Mouse (Mus musculus) cerebellum, adult 8-10 months (tissue): ENCODE measurements around the gene Gpr146.

Experiments used
- DNase-seq: peaks from one replicate; pipeline ENCODE4 v3.0.0; 2022

The Gpr146 gene

DNA sequence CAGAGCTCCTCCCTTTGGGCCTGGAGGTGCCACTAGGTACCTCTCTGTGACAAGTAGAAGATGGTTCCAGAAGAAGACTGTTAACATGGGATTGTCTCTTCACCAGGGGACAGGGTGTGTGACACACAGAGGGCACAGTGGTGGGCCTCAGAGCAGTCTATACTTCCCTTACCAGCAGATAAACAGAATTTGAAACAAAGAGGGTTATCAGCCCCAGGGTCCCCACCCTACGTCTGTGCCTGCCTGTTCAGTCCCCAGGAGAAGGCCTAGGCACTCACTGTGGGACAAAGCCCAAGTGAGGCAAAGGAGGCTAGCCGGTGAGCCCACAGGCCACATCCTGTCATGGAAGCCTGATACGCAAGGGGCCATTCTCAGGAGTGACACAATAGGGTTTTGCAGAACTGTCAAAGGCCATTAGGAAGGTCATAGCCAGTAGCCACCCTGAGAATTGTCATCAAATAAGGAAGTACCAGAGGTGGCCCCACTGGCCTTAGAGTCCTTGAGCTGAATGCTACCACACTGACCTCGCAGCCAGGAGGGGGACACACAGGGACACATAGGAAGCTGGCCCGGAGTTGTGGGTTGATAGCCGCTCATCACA, 27.4 kb downstream of the Gpr146 start, which contains the start of gene C130050O18Rik:
Gene C130050O18Rik, plus strand, starts transcription at position 480 of the 601 bp plus-strand sequence.
- no peak for DNase-seq

DNA sequence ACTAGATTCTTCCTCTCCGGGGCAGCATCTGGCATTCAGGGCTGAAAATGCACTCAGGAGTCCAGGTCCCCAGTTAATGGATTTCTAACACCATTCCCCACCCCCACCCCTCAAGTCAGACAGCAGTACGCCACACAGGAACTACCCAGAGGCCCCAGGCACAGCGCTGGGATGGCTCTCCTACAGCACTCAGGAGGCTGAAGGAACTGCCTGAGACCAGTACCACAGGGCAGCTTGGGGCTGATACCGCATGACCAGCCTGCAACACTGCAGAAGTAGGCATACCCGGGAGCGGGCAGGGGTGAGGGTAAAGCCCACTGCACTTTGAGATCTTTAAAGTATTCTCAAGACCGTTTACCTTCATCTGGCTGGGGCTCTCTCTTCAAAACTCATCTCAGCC, 28.0 kb downstream of the Gpr146 start:
- DNase-seq: no peak

DNA sequence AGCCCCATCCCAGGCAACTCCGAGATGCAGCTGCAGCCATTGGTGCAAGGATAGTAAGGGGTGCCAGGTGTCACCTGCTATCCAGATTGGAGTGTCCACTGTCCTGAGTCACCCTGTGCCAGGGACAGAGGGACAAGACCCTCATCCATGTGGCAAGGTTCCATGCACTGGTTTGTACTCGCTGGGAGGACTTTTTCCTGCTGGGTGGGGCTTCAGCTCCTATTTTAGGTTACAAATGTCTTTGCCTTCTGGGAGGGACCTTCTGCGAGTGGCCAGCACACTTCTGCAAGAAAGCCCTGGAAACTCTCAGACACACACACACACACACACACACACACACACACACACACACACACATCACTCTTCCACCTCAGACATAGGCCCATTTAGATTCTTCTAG, 28.5 kb downstream of the Gpr146 start:
- DNase-seq: no peak

DNA sequence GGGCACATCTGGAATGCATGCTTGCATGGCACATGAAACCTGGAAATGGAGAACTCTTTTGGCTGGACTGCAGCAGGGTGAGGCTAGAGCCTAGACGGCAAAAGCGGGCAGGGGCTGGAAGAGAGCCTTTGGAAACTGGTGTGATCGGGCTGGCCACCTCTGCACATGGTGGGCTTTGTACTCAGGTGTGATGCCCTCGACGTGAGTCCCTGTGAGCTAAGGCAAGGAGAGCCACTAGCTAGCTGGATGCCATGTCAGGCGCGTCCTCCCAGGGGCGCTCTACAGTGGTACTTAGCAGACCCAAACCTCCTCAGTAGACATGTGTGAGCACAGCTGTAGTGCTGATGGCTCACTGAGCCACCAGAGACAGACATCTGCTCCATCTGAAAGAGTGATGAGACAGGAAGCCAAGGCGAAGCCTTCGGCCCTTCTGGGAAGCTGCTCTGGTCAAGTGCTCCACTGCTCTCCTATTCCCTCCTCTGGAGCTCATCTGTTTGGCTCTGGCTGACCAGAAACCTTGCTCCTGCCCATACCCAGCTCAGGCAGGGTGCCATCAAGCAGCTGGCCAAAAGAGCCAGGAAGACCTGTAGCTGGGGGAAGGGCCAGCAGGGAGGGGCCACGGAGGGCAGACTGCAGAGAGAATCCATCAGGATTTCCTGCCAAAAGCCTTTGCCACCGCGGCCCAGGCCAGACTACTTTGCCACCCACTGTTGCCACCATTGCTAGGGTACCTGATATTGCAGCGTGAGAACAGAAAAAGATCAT, 29.8 kb downstream of the Gpr146 start:
- DNase-seq: no peak

DNA sequence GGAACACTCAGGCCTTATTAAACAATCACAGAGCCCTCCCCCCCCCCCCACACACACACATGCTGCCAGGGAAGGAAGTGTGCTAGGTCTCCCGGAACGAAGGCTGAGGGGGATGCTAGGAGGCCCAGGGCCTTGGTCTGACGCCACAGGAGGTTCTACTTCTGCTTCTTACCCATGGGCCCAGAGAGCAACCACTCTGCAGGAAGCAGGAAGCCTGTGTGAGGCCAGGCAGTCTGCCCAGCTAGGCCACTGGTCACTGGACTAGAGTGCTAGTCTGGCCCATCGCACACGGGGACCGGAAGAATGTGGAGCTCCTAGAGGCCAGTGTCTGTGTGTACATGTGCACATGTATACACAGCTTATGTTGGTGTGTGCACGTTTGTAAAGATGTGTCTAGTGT, 31.0 kb downstream of the Gpr146 start:
- DNase-seq: no peak

DNA sequence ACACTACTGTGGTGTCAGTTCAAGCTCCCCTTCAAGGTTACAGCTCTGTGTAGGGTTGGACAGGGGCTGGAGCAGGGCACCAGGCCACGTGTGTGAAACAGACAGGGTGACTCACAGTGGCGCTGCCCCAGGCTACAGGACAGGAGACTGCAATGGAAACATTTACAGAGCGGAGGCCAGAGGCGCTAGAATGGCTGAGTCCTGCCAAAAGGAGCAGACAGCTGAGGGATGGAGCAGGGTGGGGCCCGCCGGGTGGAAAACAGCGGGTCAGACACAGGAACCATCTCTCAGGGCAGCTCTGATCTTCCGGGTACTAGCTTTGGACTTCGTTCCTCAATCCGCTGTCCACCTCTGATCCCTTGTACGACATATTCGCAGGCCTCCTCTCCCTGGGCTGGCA, 31.9 kb downstream of the Gpr146 start:
- no peak for DNase-seq

DNA sequence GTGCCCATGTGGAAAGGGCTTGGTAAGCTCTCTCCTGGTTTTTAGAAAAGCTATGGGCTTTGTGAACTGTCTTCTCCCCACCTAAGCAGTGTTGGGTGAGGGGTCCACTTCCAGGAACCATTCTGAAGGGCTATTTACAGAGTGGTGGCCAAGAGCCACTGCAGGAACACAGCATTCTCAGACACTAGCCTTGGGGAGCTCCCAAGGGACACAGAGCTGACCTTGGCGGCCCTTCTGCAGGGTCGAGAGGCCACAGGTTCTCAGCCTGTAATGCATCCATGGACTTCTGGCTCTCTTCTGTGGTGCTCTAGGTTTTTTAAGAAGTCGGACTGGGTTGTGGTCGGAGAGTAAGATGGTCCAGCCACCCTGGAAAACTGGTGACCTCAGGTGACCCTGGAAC, 32.6 kb downstream of the Gpr146 start:
- no peak for DNase-seq

DNA sequence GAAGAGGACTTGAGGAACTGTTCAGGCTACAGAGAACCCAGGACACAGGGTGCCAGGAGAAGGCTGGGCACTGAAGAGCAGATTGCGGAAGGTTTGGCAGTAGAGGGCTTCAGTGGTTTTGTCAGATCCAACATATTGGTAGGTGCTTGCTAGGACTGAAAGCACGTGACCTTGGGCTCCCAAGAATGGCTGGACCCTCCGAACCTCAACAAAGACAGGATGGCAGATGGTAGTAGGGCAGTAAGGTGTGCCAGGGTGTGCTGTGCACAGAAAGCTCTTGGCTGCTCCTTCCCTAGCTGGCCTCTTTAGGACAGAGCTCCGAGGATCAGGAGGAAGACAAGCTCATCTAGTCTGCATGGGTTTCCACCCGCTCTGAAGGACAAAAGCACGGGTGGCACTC, 33.6 kb downstream of the Gpr146 start:
- DNase-seq: peak; percentile 39

DNA sequence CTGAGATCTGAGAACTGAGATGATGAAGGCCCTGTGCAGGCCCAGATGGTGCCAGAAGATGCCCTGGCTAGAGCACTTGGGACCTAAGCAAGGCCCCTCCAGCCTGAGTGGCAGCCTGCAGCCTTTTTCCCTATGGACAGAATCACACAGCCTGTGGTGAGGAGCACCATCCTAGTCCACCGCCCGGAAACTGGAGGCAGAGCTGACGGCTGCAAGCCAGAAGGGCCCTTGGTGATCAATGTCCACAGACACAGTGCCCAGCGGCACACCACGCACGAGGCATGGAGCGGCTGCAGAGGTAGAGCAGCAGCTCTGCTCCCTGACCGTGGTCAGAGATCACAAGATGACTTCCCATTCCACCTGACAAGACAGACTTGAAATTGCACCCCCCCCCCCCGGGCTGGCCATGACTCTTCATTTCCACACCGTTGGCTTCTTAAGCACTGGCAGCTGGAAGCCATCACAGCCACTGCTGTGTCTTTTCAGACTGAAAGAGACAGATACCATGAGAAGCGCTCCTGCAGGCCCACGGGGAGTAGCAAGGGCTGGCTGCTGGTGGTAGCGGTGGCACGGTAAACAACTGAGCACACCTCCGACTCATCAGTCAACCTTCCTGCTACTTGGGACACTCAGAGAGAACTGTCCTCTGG, 34.3 kb downstream of the Gpr146 start:
- no peak for DNase-seq

DNA sequence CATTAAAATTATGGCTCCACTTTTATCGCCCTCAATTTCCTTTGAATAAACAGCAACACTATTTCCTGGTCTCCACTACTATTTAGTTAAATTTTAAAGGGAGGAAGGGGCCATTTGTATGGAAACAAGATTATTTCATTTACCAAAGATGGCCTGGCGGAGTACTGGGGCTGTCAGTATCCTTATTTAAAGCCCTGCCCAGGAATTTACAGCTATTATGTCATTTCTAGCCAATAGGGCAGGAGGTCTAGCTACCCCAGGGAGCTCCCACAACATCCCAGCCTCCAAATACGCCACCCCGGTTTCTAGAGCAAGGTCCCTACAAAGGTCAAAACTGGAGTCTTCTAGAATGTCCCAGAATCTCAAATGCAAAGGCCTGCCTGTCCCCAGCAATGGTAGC, 36.0 kb downstream of the Gpr146 start:
- DNase-seq: no peak

DNA sequence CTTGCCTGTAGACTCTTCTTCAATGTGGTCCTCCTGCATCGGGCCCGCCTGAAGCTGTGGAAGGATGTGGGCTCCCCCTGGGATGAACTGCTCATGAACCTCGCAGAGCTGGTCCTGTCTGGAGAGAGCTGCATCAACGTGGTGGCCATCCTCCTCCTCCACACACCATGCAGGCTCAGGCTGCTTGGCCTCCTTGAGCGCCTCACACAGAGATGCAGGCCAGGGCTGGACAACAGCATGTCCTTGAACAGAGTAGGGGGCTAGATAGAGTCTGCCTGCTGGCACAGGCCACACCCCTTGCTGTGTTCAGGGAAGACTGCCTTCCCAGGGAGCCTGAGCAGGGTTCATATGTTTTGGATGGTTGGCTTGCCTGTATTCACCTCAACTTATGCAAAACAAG, 37.5 kb downstream of the Gpr146 start:
- DNase-seq: no peak

DNA sequence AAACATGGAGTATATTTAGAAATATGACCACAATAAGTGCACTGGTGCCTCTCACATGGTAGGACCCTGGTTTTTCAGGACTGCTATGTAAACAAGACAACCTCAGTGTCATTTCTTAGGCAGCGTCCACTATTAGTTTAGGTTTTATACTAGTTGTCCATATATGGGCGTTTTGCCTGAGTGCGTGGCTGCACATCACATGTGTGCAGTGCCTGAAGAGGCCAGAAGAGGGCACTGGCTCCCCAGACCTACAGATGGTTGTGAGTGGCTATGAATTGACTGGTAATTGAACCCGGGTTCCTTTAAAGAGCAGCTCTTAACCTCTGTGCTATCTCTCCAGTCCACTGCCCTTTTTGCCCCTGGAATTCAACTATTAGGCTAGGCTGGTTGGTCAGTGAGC, 39.4 kb downstream of the Gpr146 start:
- DNase-seq: no peak

DNA sequence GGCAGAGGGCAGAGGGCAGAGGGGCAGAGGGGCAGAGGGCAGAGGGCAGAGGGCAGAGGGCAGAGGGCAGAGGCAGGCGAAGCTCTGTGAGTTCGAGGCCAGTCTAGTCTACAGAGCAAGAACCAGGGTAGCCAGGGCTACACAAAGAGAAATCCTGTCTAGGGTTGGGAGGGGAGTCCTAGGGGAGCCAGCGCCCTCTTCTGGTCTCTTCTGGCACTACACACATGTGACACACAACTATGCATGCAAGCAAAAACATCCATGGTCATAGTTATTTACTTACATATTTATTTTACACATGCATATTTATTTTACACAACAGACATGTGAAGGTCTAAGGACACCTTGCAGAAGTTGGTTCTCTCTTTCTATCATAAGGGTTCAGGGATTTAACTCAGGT, 40.0 kb downstream of the Gpr146 start:
- no peak for DNase-seq

DNA sequence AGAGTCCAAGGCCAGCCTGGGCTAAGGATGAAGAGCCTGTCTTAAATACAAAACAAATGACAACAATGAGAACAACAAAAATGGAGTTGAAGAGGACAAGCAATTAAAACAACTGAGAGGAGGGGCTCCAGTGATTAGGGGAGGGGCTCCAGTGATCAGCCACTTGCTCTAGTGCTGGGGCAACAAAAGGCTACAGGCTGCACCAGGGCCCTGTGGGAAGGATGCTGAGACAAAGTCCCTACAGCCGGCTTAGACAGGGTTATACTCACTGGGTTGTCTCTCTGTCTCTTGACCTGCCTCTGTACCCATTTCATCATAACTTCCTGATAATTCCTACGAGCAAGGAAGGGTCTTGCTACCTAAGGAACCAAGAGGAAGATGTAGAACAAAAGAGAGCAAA, 40.6 kb downstream of the Gpr146 start:
- no peak for DNase-seq

DNA sequence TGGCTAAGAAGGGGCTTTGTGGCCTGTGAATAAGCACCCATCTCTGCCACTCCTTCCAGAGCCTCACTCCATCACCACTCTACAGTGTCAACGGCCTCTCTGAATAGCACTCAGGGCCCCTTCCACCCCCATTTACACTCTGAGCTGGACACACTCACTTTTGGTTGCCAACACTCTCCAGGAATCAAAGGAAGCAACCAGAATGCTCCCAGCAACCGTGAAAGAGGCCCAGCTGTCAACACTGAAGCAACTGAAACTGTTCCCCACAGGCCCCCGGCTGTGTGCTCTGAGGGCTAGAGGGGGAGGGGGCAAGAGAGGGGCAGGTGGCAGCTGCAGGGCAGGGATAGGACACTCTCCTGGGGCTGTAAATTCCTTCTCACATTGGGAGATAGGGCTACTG, 41.1 kb downstream of the Gpr146 start:
- no peak for DNase-seq

DNA sequence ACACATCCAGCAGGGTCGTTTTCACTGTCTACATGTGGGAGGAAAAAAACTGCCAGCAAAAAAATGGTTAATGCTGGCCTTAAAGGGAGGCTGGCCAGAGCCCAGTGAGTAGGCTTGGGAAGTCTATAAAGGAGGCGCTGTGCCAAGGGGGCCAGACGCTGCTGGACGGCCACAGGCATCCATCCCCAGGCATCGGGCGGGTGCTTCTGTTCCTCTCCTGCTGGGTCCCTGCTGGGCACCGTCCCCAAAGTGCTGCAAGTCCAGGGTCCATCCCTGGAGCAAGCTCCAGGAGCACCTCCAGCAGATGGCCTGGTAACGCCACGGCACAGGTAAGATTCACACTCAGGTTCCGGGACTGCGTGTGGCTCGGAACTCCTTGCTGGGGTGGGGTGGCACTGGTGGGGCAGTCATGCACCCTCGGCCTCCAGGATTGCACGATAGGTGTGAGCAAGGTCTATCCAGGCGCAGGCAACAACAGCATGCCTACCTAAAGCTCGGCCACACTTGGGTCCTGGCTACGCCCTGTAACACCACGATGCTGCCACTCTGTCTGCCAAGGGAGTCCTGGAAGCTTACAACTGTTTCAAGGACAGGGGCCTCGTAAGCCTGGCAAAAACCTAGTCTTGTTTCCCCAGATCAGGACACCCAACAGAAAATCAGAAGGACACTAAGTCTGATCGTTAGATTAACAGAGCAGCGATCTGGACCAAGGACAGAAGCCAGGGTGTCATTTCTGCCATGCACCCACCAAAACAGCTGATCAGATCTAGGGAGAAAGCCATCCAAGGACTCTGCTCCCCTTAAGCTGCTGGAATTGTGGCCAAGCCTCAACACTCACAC, 45.7 kb downstream of the Gpr146 start, which contains the start of gene Gper1:
Gene Gper1, plus strand, starts transcription at position 126 of the 840 bp plus-strand sequence.
- DNase-seq: peak; percentile 51

DNA sequence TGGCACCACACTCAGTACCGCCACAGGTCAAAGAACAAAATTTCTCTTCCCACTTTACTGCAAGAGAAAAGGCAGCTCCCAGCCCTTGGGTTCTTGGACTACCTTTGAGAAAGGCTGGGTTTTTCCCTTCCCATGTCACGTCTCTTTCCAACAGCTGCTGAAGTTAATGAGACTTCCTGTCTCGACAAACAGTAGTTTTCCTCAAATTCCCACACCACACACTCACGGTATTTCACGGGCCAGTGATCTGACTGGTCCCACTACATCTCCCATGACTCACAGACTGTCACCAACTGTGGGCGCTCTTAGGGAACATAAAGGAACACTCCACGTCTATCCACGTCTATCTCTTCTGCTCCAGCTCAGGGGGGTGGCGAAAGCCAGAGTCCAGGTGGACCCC, 47.7 kb downstream of the Gpr146 start:
- DNase-seq: no peak

DNA sequence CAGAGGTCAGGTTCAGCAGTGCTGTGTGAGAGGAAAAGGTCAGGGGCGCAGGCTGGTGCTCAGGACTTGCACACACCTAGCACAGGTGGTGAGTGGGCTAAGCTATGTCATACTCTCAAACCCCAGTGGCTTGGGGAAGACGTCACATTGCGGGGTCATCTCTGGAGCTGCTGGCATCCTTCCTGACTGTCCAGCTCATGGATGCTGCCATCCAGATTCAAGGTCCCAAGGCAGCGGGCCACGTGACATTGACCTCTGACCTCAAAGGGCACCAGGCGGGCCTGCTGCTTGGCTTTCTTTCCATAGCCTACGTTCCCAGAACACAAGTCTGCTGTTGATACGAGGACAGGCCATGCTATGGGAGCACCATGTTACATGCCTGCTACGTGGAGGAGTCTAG, 49.5 kb downstream of the Gpr146 start:
- no peak for DNase-seq

DNA sequence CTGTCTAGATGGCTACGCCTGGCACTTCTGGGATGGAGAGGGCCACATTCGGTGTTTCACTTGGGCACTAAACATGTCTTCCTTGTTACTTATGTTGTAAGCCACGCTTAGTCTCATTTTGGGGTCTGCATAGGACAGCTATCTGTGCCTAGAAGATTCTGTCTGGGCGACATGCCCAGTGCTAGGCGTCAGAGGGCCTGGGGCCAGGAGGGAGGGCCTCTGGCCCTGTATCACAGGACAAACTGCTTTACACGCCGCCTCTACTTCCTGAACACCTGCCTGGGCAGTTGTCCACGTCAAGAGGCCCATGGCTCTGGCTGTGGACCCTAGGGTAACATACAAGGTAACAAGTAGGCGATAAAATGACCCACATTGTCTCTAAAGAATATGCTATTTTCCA, 50.5 kb downstream of the Gpr146 start:
- no peak for DNase-seq

DNA sequence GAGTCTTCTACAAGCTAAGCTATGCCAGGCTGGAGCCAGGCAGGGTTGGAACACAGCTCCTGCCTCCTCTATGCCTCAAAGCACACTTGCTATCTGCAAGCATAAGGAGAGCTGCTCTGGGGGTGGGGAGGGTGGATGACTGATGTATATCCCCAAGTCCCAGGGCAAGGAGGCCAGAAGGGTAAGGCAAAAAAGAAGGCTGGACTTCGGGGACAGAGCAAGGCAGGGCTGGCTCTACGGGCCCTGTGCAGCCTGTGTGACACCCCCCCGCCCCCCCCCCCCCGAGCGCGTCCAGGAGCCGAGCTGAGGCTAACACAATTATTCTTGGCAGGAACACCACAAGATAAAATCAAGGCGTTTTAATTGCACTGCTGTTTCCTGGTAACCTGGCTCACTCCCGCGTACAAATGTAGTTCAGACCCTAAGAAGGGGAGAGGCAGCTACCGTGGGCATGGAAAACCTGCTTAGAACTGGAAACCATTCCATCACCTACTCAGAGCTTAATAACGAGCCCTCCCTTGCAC, 52.4 kb downstream of the Gpr146 start:
- DNase-seq: no peak

DNA sequence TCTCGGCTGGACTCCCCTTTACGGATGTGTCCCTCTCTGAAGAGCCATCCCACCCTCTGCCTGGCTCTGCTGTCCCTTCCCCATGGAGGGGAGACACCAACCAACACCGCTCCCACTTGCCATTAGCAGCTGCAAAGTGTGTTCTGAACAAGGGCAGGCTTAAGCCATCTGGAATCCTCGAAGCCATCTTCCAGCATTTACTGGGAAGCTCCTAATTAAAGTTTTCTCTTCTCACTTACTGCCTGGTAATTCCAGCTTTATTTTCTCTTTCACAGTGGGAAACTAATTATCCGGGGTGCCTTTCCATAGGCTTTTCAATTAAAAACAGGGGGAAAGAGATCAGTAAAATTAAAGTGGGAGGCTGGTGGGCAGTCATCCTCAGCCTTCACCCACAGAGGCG, 54.8 kb downstream of the Gpr146 start:
- DNase-seq: no peak

DNA sequence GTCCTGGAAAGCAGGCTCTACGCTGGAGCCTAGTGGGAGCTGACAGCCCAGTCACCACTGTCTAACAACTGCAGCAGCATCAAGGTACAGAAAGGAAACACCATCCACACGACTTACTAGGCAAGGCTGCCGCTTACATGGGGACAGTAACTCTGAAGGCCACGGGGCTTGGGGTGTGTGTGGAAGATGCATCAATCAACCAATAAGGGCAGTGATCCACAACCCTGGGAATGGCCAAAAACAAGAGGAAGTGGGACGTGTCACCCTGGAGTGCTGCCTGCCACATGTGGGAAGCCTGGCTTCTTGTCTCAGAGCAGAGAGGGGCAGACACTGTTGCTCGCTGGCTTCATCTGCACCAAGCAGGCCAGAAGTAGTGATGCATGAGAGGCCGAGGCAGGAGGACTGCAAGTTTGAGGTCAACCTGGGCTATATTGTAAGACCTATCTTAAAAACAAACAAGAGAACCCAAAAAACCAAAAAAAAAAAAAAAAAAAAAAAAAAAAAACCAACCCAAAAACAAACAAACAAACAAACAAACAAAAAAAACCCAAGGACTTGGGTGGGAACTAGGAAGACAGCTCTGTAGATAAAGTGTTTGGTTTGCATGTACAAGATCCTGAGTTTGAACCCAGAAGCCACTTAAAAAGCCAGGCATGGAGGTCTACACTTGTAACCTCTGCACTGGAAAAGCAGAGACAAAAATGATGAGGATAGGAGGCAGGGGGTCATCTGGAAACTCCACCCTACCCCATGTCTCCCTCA, 55.4 kb downstream of the Gpr146 start:
- DNase-seq: no peak
